Mouse (Mus musculus) erythroblast, adult 5-6 weeks (primary cell): ENCODE results near the gene Mgat4c. TPM values are rescaled to one million over a fixed set of nuclear protein-coding genes. Genes with fewer than 3 reads are reported as not detected.

ENCODE experiments used
- ATAC-seq: replicated peaks from 2 replicates; pipeline ENCODE4 v1.8.0; 2016; ENCODE audit warnings: moderate number of reproducible peaks, mild to moderate bottlenecking, moderate TSS enrichment, inconsistent platforms; ENCODE audit not compliant: poor library complexity, low FRiP score, severe bottlenecking
- total RNA-seq, 2 experiments: library from RNA; stranded (forward) in 1 of 2; stranded (reverse) in 1 of 2; fragments of 150-400 nt in 1 of 2; fragments of 200-764, 138-1000 nt in 1 of 2; gene quantifications; 2 replicates each; pipeline versions ENCODE4 v1.2.3 to v1.2.4; 2015 to 2017; ENCODE audit warnings: low replicate concordance in 2 of 2

Gene Mgat4c
- total RNA-seq (2015; ENCODE audit: low replicate concordance): not detected in 2 replicates
- total RNA-seq (2017; ENCODE audit: low replicate concordance): not detected in 2 replicates

GRCm38 (mm10) chr10:101681437-101681912, at the start of gene Mgat4c:
Gene Mgat4c (plus strand): TSS chr10:101681487.
- ATAC-seq: no peak

GRCm38 (mm10) chr10:101635266-101635665, 46.0 kb upstream of the Mgat4c start:
- ATAC-seq: no peak

GRCm38 (mm10) chr10:101641048-101641447, 40.2 kb upstream of the Mgat4c start:
- no peak for ATAC-seq

DNA sequence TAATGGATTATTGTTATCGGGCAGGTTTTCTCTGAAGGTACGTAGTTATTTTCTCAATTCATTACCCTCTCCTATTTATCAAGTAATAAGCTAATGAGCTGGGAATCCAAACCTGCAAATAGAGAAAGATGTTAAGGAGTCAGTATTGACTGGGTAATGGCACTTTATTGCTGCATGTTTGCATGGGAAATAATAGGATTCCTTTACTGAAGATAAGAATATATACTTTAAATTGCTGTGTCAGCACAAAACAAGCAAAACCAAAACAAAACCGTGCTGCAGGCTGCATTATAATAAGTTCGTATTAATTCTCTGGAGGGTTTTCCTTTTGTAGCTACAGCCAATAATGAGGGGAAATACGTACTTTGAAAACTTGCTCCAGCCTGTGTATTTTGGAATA, 627 bp downstream of the Mgat4c start:
- no peak for ATAC-seq

- ATAC-seq: no peak
Measured at GRCm38 (mm10) chr10:101761828-101762227, 80.5 kb downstream of the Mgat4c start.

DNA sequence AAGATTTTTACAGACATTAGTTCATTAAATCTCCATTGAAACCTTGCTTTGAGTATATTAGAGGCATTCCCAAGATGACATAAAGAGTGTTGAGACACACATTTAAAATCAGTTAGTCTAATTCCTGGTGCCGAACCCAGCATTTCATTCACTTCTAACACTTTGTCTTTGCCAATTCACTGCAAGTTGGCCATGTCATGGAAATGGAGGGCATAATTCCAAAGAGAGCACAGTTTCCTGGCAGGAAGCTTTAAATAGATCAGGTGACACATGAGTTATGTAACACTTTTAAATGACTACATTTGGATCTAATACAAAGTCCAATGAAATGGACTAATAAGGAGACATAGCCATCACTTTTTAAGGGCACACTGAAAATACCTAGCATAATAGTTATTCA, 89.4 kb downstream of the Mgat4c start:
- no peak for ATAC-seq

DNA sequence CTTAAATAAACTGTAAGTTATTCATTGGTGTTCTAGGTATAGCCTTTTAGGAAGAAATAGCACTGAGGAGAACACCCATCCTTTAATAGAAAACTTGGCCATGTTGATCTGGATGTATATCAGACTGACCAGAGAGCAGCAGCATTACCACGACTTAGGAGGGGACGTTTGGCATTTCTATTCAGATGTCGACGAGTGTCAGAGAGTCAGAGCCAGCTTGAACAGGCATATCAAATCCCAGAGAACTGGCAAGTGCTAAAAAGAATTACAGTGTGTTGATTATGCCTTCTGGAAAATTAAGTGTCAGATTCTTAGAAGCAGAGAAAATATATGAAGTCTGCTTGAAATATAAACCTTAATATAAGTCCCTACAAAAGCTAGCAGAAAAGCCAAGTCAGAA, 89.9 kb downstream of the Mgat4c start:
- no peak for ATAC-seq

DNA sequence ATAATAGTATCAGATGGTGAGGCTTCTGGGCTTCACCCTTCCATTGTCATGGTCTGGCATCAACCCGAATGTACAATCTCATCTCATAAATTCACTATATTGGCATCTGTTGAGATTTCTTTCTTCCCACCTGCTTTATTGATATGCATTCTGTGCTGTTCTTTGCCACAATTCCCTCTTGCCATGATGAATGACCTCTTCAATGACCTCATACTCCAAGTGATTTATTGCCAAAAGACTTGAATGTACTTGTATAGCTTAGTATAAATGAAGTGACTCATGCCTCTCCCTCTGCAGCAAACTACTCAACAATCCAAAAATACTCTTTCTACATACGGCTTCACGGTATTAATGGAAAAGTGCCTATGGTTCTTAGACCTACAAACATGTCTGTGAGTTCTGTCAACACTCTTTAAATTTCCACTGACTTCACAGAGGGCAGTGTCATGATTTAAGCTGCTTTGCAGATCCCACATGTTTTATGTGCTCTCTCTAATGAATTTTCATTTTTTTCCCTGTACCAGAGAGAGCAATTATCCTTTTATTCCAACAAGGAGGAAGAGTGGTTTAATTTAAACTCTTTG, 102.0 kb downstream of the Mgat4c start:
- ATAC-seq: no peak

DNA sequence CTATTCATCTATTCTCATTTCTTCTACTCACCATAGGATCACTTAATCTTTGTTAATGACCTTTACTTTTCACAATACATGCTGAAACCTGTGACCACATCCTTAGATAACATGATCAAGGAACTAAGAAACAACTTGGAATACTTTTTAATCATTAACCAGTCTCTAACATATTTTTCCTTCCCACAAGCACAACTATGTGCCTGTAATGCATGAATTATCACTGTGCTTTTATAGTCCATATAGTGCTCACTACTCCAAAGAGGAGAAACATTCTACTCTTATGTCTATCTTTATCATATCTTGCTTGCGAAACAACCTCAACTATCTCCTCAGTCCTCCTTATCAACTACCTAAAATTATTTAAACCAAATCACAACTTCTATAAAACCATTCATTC, 114.2 kb downstream of the Mgat4c start:
- no peak for ATAC-seq

- ATAC-seq: no peak
Measured at GRCm38 (mm10) chr10:101798831-101799474, 117.7 kb downstream of the Mgat4c start.

GRCm38 (mm10) chr10:101808768-101809167, 127.5 kb downstream of the Mgat4c start:
- no peak for ATAC-seq

DNA sequence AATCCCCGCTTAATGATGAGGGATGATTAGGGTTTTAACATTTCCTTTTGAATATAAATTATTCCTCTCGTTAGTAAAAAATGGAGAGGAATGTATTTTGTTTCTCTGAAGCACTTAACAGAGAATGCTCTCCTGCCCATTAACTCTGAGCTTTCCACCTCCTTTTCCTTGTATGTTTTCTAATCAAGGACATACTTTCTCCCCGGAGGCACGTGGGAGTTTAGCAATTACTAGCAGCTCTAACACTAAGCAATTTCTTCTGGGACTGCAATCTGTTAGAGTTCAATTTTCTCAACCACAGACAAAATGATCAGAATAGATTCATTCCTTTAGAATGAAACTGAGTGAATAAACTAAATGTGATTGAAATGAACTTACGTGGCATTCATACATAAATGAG, 135.6 kb downstream of the Mgat4c start:
- no peak for ATAC-seq

DNA sequence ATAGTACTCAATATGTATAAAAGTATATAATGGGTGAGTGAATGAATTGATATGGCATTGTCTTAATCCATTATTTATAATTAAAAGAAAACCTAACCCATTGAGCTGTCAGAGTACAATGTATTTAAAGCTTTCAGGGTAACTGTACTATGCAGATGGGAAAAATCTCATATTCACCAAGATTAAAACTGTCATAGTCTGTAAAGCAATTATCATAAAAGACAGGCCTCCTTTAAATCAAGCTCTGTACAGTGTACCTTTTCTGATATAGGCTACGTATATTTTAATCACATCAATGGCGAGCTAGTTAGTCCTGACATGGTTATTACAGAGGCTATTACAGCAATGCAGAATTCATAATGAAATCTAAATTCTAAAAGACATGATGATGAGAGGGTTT, 146.7 kb downstream of the Mgat4c start:
- ATAC-seq: no peak

- ATAC-seq: no peak
Measured at GRCm38 (mm10) chr10:101856115-101856514, 174.8 kb downstream of the Mgat4c start.

GRCm38 (mm10) chr10:101889866-101890265, 208.6 kb downstream of the Mgat4c start:
- no peak for ATAC-seq

GRCm38 (mm10) chr10:101917328-101917814, 236.1 kb downstream of the Mgat4c start:
- ATAC-seq: no peak

DNA sequence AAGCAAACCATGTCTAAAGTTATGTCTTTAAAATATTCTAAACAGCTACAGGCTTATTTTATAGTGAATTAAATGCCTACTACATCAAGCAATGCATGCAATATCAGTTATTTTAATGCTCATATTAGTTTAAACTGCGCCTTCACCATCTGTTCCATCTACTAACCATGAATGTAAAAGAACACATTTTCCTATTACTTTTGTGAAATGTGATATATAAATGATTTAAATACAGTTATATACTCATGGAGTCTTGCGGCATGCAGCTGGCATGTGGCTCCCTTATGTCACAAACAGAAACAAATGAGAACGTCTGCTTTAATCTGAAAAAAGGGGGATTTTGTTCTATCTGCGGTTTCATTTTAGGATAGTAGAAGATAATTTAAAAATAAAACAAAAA, 316.3 kb downstream of the Mgat4c start:
- ATAC-seq: no peak

- ATAC-seq: no peak
Measured at GRCm38 (mm10) chr10:102042513-102042912, 361.2 kb downstream of the Mgat4c start.

- no peak for ATAC-seq
Measured at GRCm38 (mm10) chr10:102056218-102056617, 374.9 kb downstream of the Mgat4c start.

GRCm38 (mm10) chr10:102056975-102057565, 375.8 kb downstream of the Mgat4c start:
- ATAC-seq: no peak
